Mouse (Mus musculus): ENCODE measurements at regions not wholly inside any gene's neighbourhood (a gene's known extent, or its start where the extent isn't known, plus 50 kb on each side); places are given as distances from the start of the nearest gene placed in this dataset.

GRCm38 (mm10) chr8:126744747-126745382 lies 151.1 kb upstream of the Irf2bp2 start:
- TF ChIP-seq CTCF (IDR thresholded peaks at IDR 0.05; ENCODE audit: insufficient read depth, low read depth, low read length) (no peak), POLR2A (IDR thresholded peaks at IDR 0.05; ENCODE audit: insufficient read depth, low read depth, low read length) (no peak)

Measured in olfactory bulb, adult 2 months (tissue).